Mouse (Mus musculus): ENCODE results near the gene Wscd1.

Gene Wscd1

DNA sequence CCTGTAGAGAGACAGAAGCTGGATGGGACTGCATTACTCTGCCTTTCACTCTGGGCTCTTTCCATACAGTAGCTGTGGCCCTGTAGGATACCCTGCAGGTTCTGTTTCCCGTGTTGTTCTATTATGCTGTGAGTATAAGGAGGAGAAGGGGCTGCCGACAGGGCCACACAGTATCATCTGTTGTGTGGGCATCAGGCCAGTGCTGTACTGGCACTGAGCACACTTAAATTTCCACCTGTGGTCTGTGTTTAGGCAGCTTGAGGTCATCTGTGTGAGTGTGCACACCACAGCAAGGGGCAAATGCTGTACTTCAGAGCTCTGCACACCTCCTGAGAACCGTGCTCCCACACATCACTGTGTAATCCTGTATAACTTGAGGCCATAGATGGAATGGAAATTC is 18.0 kb downstream of the Wscd1 start:
- no peak for DNase-seq (ENCODE audit: extremely low spot score, low read depth, low spot score)

DNA sequence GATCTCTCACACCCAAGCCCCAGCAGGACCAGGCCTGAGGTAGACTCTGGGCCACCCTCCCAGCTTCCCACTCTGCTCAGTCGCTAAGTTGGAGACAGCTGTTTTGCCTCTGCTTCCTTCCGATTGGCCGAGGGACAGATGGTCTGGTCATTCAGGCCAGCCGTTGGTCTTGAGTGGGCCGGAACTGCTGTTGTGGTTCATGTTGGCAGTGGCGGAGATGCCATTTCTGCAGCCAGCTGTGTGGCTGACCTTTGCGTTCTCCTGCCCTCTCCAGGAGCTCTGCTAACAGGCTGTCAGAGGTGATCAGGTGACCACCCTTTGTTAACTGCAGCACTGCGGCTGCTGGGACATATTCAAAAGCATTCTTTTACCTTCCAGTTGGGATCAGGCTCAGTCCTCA is 20.0 kb downstream of the Wscd1 start:
- DNase-seq (ENCODE audit: extremely low spot score, low read depth, low spot score), result no peak

DNA sequence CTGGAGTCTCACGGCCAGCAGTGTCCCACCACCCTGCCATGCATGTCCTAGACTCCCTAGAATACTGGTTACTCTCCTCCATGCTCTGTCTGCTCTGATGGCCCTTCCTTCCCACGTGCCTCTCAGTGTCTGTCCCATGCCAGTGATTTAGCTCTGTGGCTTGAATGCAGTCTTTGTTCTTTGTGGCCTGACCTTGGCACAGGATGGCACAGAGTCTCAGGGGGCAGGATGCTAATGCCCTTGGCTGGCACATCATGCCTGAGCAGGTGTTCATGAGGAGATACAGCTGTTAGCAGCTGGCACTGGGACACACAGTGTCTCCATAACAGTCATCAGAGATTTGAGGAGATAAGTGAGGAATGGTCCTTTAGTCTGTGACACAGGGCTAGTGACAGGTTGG is 20.8 kb downstream of the Wscd1 start:
- no peak for DNase-seq (ENCODE audit: extremely low spot score, low read depth, low spot score)

DNA sequence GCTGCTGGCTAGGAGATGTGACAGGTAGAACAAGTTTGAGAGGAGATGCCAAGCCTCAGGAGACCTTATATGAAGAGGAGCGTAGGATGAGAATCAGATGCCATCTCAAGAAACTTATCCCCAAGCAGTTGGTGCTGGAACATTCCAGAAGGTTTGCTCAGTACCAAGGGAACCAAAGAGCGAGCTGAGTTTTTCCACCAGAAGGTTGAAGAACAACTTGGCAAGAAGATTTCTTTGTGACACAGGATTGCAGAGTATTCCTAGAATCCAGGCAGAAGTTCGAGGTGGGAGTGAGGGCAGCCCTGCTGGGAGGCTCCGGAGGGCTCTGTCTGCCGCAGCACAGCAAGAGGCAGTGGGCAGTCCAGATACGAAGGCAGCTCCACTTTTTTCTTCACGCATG is 21.4 kb downstream of the Wscd1 start:
- no peak for DNase-seq (ENCODE audit: extremely low spot score, low read depth, low spot score)

DNA sequence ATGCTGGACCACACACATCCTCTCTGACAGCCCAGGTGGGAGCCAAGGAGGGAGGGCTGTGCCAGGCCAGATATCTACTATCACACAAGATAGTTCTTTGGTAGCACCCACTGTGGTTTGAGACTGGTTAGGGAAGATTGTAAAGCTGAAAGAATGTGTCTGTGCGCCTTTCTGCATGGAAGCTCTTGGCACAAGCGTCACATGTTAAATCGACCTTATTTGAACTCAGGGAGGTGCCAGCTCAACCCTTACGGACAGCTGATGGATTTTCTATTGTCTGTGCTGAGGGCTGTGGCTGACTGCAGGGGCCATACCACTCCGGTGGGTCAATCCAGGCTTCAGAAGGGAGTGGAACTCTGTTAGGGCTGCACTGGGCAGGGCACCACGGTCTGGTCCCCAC is 22.3 kb downstream of the Wscd1 start:
- DNase-seq (ENCODE audit: extremely low spot score, low read depth, low spot score), result no peak

DNA sequence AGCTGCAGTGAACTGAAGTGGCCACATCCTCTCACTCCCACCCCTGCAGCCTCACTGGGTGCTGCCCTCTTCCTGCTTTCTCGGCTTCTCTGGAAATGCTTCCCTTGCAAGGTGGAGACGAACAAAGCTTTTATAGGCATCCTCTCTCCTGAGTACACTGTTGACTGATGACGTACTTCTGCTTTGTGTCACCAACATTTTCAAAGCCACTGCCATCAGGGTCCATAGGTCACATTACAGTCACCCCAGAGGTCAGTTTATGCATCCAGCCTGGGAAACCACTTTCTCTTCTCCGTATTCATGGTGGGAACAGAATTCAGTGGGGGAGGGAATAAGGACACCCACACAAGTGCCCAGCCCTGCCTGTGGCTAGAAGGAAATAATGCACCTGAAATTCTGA is 23.1 kb downstream of the Wscd1 start:
- DNase-seq (ENCODE audit: extremely low spot score, low read depth, low spot score), result no peak

DNA sequence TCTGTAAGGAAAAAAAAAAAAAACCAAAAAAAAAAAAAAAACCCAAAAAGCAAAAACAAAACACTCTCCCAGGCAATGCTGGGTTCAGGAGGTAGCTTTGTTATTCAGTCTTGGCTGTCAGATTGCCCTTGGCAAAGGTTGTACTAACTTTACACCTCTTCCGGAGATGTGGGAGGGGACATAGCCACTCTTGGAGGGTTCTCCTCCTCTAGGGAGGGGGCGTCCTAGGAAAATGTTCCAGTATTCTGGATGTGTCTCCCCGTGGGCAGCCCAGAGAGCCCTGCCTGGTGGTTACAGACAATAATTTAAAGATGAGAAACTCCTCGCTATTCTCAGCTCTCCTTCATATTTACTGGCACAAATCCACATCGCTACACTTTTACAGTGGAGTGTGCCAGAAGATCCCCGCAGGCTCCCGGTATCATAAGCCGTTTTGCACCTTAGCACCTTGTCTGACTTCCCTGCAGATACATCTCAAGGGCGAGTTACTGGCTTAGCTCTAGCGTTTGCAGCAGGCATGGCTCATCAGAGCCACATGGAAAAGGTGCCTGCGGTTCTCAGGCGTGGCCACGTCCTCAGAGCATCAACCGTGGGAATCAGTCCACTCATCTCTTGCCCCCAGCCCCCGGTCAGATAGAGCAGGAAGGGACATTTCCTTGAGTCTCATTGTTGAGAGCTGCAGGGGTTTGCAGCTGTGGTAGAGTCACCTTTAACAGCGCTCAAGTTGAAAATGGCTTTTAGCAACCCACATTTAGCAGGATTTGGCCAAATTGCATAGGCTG is 24.5 kb downstream of the Wscd1 start:
- DNase-seq (ENCODE audit: extremely low spot score, low read depth, low spot score), result no peak

DNA sequence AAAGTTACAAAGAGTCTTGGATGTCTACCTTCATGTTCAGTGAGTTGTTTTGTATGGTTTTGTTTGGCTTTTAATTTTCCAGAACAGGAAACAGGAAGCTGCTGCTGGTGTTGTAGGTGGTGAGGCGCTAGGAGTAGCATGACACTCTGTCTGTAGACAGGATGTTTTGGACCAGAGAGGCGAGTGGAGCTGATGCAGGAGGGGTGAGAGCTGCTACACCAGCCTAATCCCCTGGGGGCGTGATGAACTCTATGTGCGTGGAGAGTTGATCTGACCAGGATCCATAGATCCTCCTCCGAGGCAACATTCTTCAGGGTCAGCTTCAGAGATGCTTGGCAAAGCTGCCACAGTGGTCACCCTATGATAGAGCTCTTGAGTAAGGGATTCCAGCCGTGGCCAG is 25.3 kb downstream of the Wscd1 start:
- no peak for DNase-seq (ENCODE audit: extremely low spot score, low read depth, low spot score)

DNA sequence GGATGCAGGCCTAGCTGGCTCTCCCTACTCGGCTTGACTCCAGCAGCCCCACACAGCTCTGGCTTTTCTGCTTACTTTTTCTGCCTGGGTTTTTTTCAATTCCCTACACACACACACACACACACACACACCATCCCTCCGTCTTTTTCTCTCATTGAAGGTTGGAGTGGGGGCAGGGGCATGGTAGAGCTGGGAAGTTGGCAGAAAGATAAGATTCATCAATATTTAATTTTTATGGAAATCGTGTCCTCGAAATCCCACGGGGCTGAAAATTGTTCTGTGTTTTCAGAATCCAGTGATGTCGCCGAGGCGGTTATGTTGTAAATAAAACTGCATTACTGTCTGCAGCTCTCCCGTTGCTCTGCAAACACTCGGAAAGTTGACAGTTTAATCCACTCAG is 29.9 kb downstream of the Wscd1 start:
- DNase-seq (ENCODE audit: extremely low spot score, low read depth, low spot score), result no peak

DNA sequence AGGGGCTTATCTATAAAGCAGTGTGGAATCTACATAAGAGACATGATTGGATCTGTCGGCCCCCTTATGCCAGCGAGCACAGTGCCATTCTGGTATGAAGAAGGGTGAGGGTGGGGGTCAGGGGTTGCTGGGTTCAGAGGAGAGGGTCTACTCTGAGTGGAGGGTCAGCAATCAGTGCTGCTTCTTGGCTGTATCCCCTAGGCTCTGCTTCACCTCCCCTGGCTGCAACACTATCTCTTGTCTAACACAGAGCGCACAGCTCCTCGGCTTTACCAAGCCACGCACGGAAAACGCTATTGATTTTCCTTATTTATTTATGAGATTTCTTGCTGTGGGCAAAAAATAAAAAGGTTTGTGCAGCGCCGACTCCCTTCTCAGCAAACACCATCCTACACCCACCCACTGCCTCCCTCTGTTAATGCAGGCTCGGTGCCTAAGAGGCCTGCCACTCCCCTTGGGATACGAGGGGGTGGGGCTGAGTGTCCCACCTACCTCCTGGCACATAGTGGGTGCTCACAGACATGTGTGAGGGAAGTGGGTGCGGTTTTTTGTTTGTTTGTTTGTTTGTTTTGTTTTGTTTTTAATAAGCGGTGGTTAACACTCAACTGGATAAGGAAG is 32.1 kb downstream of the Wscd1 start:
- no peak for DNase-seq (ENCODE audit: extremely low spot score, low read depth, low spot score)

DNA sequence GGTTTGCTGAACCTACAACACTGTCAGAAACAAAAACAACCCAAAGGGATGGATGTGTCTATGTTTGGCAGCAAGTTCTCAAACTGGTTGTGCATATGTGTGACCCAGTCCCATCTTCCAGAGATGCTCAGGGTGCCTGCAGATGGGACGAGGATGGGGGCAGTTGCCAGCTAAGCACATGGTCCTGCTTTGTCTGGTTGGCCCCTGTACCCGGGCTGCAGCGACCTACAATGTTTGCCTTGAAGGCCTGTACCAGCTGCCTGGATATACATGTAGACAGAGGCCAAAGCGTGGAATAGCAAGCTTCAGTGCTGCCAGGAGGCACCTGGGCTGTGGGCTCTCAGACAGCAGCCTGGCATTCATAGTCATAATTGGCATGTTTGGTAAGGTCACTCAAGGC is 35.8 kb downstream of the Wscd1 start:
- DNase-seq (ENCODE audit: extremely low spot score, low read depth, low spot score), result no peak

DNA sequence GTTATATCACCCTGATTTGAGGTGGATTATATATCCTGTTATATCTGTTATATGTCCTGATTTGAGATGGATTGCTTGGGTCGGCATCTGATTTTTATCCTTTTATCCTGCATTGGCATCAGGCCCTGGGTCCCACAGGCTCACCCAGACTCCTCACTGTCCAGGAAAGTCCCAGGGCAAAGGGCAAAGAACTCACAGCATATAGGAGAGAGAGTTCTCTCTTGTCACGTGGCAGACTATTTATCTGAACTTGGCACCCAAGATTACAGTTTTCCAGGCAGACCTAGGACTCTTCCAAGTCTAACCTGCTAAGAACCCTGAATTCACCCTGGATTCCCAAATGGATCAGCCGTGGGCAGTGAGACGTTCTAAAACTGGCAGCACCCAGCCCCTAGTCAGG is 38.5 kb downstream of the Wscd1 start:
- DNase-seq (ENCODE audit: extremely low spot score, low read depth, low spot score), result no peak

DNA sequence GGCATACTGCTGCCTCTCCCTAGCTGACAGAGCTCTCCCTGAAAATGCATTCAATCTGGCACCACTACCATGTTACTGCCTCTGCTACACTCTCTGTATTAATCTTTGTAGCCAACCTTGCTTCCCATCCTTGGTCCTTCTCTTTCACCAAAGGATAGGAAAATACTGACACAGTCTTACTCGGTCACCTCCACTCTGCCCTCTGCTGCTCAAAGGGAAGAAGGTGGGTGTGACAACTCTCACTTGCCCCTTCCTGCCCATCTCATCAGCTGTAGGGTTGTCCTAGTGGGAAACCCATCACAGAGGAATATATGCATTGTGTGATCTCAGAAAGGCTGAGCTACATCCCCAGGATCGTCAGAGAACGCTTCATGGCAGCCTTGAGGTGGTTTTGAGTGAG is 40.5 kb downstream of the Wscd1 start:
- no peak for DNase-seq (ENCODE audit: extremely low spot score, low read depth, low spot score)

DNA sequence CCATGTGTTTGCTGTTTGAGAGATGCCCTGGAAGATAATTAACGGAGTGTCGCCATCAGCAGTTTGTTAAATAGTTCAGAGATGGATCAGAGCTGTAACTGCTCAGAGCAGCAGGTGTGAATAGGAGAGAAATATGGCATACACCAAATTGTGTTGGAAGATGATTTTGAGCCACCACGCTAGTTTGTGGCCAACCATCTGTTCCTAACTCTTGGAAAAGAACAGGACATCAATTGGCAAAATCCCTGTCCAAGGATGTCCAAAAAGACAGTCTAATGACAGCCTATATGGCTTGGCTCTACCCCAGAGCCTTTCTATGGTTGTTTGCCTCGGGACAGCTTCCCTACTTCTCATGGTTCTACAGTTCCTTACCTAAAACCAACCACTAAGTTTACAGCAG is 49.5 kb downstream of the Wscd1 start:
- no peak for DNase-seq (ENCODE audit: extremely low spot score, low read depth, low spot score)

DNA sequence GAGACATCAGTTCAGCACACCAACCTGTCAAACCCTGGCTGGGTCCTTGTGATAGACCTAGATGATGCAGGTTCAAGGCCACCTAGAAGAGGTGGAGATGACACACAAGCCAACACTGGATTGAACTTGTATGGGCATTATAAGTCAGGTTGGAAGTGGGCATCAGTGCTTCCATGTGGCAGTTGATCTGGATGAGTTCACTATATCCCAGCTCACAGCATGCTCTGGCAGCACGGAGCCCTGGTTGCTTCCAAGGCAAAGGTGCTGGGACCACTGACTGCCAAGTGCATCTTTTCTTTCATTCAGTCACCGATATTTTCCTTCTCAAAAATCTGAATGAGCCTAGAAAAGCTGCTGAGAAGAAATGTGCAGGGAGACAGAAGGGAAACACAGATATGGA is 58.8 kb downstream of the Wscd1 start:
- no peak for DNase-seq (ENCODE audit: extremely low spot score, low read depth, low spot score)

DNA sequence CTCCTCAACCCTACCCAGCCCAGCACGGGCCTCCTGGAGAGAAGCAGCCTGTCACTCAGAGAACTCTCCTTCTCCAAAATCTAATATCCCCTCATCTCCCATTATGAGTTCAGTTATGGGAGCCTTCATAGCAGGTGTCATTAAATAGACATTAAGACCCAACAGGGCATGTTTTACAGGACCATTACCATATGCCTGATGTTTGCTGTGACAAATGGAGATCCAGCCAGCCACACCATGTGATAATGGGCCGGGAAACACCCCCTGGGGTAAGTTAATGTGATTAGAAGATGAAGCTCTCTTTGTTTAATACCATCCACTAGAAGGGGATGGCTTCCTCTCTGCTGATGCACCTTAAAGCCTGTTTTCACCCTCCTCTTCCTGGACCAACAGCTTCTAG is 62.1 kb downstream of the Wscd1 start:
- DNase-seq (ENCODE audit: extremely low spot score, low read depth, low spot score), result no peak

DNA sequence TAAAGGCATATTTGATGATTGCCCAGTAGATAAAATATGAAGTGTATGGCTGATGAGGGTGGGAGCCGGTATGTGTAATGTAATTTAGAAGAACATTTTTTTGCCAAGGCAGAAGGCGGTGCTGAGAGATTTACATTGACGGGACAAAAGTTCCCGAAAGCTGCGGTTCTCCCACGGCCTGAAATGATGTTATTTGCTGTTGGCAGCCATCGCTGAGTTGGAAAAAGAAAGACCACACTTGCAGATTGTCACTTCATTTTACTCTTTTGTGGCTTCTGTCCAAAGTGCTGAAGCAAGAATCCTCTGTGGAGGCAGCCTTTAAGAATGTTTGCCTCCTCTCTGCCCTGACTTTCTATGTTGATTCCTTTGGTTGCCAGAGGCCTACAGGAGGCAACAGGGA is 63.2 kb downstream of the Wscd1 start:
- no peak for DNase-seq (ENCODE audit: extremely low spot score, low read depth, low spot score)

DNA sequence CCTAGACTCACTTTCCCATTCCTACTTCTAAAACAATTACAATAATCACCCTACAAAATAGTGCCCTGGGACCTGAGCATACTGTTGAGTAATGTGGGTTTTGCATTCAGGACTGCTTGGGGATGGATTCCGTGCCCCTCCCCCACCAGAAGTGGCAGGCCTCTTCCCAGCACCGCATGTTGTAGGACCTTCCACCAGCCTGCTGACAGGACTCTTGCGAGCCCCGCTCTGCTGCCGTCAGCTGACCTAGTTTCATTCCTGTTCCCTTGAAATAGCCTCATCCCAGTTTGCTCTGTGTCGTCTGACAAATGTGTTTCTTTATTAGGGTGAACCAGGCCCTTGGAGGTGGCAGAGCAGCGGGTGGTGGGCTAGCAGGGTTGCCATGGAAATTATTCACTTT is 64.8 kb downstream of the Wscd1 start:
- no peak for DNase-seq (ENCODE audit: extremely low spot score, low read depth, low spot score)

DNA sequence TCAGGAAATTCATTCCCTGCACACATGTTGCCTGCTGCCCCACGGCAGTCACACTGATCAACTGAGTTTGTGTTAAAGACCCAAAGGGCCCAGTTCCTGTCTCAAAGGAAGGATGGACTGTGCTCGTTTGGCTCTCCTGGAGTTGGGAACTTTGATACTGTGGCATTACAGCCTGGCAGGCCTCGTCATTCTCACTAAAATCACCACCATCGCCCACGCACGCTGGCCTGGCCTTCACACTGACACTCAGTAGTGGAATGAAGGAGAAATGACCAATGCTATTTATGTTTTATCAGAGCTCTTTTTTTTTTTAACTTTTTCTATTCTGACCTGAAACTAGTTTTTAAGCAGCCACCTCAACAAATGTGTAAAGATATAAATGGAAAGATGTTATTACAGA is 65.6 kb downstream of the Wscd1 start:
- DNase-seq (ENCODE audit: extremely low spot score, low read depth, low spot score), result no peak

DNA sequence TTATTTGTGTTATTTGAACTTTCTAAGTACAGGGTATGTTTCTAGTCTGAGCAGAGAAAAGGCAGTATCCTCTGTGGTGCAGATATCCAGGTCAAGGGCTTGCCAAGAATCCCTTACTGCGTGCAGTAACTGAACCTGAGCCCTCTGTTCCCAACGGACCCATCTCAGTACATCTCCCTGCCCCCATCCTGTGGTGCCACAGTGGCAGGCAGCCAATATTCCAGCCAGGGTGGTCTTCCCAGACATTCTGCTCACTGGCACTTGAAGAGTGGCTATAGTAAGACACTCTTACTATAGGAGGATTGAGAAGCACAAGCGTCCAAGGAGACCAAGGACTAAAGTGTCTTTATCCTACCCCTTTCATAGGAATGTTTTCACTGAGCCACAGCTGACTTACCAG is 67.2 kb downstream of the Wscd1 start:
- no peak for DNase-seq (ENCODE audit: extremely low spot score, low read depth, low spot score)

DNA sequence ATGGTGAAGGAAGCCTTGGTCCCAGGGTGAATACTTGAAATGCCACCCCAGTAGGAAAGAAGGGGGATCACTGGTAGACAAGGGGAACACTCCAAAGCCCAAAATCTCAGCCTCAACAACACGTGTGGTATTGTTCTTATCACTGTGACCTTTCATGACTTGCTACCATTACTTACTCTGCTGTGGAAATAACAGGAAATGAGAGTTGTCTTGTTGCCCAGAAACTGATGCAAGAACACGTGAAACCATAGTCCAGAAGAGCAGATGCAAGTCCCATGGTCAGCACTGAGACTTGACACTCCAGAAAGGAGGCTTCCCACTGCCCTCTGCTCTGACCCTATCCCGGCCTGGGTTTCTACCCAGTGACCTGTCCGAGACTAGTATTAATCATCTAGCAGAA is 67.6 kb downstream of the Wscd1 start:
- no peak for DNase-seq (ENCODE audit: extremely low spot score, low read depth, low spot score)

DNA sequence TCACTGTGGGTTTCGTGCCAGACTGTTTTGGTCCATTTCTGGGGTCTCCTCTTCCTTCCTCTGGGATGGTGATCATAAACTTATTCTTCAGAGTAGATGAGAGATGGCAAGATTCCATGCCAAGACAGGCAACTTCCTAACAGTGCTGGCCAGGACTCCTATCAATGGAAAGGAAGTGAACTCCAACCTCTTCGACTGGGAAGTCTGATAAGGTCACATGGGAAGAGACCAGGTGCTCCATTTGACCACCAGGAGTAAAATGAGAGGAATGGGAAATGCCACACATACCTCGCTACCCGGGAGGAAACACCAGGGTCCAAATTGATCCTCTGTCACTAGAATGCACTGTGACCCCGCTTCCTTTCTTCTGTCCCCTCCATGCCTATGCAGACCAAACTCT is 68.4 kb downstream of the Wscd1 start:
- no peak for DNase-seq (ENCODE audit: extremely low spot score, low read depth, low spot score)

DNA sequence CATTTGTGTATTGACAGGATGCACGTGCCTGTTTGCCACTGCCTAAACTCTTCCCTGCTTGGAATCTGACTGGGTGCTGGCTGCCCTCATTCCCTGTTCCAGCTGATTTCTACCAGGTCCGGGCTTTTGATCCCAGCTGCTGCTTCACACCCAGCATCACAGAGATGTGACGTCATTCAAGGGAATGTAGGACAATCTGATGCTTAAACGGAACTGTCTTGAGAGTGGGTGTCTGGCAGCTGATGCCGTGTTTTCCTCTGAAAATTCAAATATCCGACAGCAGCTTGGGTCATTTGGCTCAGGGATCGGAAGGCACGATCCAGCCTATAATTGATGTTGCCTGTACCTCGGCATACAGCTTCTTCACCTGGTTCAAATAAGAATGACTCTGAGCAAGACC is 70.2 kb downstream of the Wscd1 start:
- DNase-seq (ENCODE audit: extremely low spot score, low read depth, low spot score), result no peak
